Mouse (Mus musculus) limb, embryonic 15.5 days (tissue): ENCODE measurements at regions not wholly inside any gene's neighbourhood (a gene's known extent, or its start where the extent isn't known, plus 50 kb on each side); places are given as distances from the start of the nearest gene placed in this dataset.

Experiments
- ATAC-seq: fragments of 200-750 bp; cut with Nextera tagmentation; 2 replicates; pipeline ENCODE4 v1.8.0; 2017; ENCODE audit warnings: low read depth, moderate TSS enrichment; ENCODE audit not compliant: insufficient number of reproducible peaks, low FRiP score, low TSS enrichment
- H3K27ac ChIP-seq: fragments of 300-500 bp; sonication (generic); 2 replicates; pipeline ENCODE4 v1.5.1; 2015; ENCODE audit warnings: moderate library complexity, mild to moderate bottlenecking, inconsistent platforms
- H3K27me3 ChIP-seq: fragments of 300-500 bp; sonication (generic); 2 replicates; pipeline ENCODE4 v1.6.1; 2015; ENCODE audit warnings: inconsistent platforms
- H3K36me3 ChIP-seq: fragments of 300-500 bp; sonication (generic); 2 replicates; pipeline ENCODE4 v1.6.1; 2015; ENCODE audit warnings: inconsistent platforms
- H3K4me1 ChIP-seq: fragments of 300-500 bp; sonication (generic); 2 replicates; pipeline ENCODE4 v1.6.1; 2015; ENCODE audit warnings: inconsistent platforms
- H3K4me2 ChIP-seq: fragments of 300-500 bp; sonication (generic); 2 replicates; pipeline ENCODE4 v1.6.1; 2015; ENCODE audit warnings: mild to moderate bottlenecking, inconsistent platforms
- H3K4me3 ChIP-seq: fragments of 300-500 bp; sonication (generic); 2 replicates; pipeline ENCODE4 v1.5.1; 2015; ENCODE audit warnings: mild to moderate bottlenecking, inconsistent platforms
- H3K9ac ChIP-seq: fragments of 300-500 bp; sonication (generic); 2 replicates; pipeline ENCODE4 v1.6.1; 2015; ENCODE audit warnings: inconsistent platforms
- H3K9me3 ChIP-seq: fragments of 300-500 bp; sonication (generic); 2 replicates; pipeline ENCODE4 v1.6.1; 2016; ENCODE audit warnings: inconsistent platforms
- WGBS: fragments of 180-500 bp; shearing (Covaris S2); methylation state at CpG from one replicate; pipeline ENCODE4 v1.1.7; 2015; 5-methylcytosine and 5-hydroxymethylcytosine counted together

DNA sequence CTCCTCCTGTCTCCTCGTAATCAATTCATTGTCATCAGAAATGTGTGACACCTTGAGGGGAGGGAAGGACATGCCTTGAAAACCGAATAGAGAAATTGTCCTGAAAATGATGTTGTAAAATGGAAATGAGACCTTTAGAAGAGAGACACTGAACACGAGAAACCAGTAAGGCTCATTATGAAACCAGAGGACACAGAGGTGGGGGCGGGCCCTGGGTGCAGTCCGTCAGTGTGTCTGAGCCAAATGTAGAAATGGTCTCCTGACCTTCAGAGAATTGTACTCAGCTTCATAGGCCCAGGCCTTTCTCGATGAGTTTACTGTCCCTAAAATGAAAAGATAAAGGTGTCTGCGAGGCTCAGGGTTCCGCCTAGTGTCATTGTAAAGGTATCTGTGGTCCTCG lies 89.0 kb downstream of the Dad1 start:
- Histone ChIP-seq H3K36me3 (no peaks in the 10 kb centered on the region), H3K27me3 (no peaks in the 10 kb centered on the region), H3K4me1 (peaks cover 12% of the 10 kb centered on the region; the same call in 1 of the 2 replicates), H3K4me2 (no peak overlapping the region), H3K9ac (no peak overlapping the region), H3K9me3 (no peaks in the 10 kb centered on the region), H3K27ac (no peak overlapping the region), H3K4me3 (no peak overlapping the region)
- no peak for ATAC-seq
- WGBS = 79% methylated on average over 9 of the region's 9 CpGs

DNA sequence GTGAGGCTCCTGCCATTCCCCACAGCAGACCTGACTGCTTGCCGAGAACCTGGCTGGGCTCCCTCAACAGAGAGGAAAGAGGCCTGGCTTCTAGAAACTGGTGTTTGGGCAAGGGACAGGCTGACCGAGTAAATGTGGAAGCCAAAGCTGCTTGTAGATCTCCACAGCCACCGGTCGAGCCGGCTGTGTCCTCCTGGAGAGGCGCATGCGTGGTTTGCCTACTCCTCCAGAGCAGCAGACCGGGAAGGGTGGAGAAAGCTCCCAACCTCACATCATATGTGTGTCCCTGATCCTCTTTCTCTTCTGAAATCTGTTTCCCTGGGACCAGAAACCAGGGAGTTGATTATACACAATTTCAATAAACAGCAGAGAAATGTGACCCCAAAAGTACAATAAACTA lies 92.0 kb downstream of the Dad1 start:
- H3K4me2 ChIP-seq = no peak overlapping the region
- no peaks in the 10 kb centered on the region for H3K9me3 ChIP-seq
- ATAC-seq = no peak
- H3K27ac ChIP-seq = no peak overlapping the region
- 70% methylated on average over 8 of the region's 8 CpGs for WGBS
- no peaks in the 10 kb centered on the region for H3K27me3 ChIP-seq
- no peak overlapping the region for H3K4me3 ChIP-seq
- peaks cover 12% of the 10 kb centered on the region; the same call in 1 of the 2 replicates for H3K4me1 ChIP-seq
- no peak overlapping the region for H3K9ac ChIP-seq
- no peaks in the 10 kb centered on the region for H3K36me3 ChIP-seq

GRCm38 (mm10) chr14:54161206-54161605 lies 92.7 kb downstream of the Dad1 start:
- 61% methylated on average over 7 of the region's 7 CpGs for WGBS

DNA sequence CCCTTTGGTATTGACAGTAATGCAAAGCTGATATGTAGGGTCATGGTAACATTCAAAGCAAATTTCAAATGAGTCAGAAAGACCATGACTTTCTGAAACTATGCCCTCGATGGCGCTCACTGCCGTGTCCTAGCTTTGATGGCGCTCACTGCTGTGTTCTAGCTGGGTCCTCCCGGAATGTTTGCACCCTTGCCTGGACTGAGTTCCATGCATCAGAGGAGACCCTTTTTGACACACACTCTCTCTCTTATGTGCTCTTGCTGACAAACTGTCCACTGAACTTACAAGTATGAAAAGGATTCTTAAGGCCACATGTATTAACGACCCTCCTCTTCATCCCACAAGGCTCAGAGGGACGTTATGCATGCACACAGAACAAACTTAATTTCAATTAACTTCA lies 94.1 kb downstream of the Dad1 start:
- no peak overlapping the region for H3K4me3 ChIP-seq
- H3K27ac ChIP-seq = no peak overlapping the region
- no peaks in the 10 kb centered on the region for H3K36me3 ChIP-seq
- no peak overlapping the region for H3K9ac ChIP-seq
- no peaks in the 10 kb centered on the region for H3K9me3 ChIP-seq
- 88% methylated on average over 7 of the region's 7 CpGs for WGBS
- H3K4me1 ChIP-seq = peaks cover 12% of the 10 kb centered on the region; the same call in 1 of the 2 replicates
- no peak for ATAC-seq
- no peak overlapping the region for H3K4me2 ChIP-seq
- no peaks in the 10 kb centered on the region for H3K27me3 ChIP-seq

More at GRCm38 (mm10) chr14:54161206-54161605, 92.7 kb downstream of the Dad1 start:
- Histone ChIP-seq H3K4me1 (peaks cover 12% of the 10 kb centered on the region; the same call in 1 of the 2 replicates), H3K9me3 (no peaks in the 10 kb centered on the region), H3K4me2 (no peak overlapping the region), H3K9ac (no peak overlapping the region), H3K4me3 (no peak overlapping the region), H3K27ac (no peak overlapping the region), H3K27me3 (no peaks in the 10 kb centered on the region), H3K36me3 (no peaks in the 10 kb centered on the region)
- no peak for ATAC-seq

DNA sequence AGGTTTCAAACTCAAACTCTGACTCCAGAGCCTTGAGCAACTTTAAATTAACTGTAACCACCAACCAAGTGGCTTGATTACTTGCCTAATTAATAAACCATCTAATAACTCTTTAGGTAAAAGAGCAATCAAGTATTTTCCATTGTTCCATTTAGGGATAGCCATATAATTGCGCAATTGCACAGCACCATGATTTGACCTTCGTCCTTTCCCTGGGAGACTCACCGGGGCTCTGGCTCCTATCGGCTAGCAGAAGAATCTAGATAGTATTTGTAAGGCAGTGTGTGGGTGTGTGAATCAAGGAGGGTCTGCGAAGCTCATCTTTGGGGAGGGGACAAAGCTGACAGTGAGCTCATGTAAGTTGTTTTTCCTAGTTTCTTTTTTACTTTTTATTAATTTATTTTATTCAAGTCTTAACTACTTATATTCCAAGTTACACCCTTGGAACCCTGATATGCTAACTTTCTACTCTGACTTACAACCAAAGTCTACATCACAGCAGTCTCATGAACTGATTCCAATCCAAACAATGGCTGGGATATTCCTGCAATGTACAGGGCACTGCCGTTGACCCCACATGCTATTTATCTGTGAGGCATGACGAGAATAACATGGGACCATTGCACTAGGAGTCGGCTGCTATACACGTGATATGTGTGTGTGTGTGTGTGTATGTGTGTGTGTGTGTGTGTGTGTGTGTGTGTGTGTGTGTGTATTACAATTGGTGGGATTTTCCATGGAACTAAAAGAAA lies 95.5 kb downstream of the Dad1 start:
- Histone ChIP-seq H3K9me3 (no peaks in the 10 kb centered on the region), H3K4me3 (no peak overlapping the region), H3K4me1 (peaks cover 12% of the 10 kb centered on the region; the same call in 1 of the 2 replicates), H3K9ac (no peak overlapping the region), H3K36me3 (no peaks in the 10 kb centered on the region), H3K27me3 (no peaks in the 10 kb centered on the region), H3K4me2 (no peak overlapping the region), H3K27ac (no peak overlapping the region)
- 89% methylated on average over 9 of the region's 9 CpGs for WGBS
- ATAC-seq = no peak

GRCm38 (mm10) chr14:54156536-54156935 lies 97.4 kb downstream of the Dad1 start:
- Histone ChIP-seq H3K4me1 (peaks cover 5% of the 10 kb centered on the region; the same call in 1 of the 2 replicates), H3K4me2 (no peak overlapping the region), H3K27me3 (no peaks in the 10 kb centered on the region), H3K9me3 (no peaks in the 10 kb centered on the region), H3K4me3 (no peak overlapping the region), H3K36me3 (no peaks in the 10 kb centered on the region), H3K9ac (no peak overlapping the region), H3K27ac (no peak overlapping the region)
- ATAC-seq = no peak
- 89% methylated on average over 6 of the region's 6 CpGs for WGBS

DNA sequence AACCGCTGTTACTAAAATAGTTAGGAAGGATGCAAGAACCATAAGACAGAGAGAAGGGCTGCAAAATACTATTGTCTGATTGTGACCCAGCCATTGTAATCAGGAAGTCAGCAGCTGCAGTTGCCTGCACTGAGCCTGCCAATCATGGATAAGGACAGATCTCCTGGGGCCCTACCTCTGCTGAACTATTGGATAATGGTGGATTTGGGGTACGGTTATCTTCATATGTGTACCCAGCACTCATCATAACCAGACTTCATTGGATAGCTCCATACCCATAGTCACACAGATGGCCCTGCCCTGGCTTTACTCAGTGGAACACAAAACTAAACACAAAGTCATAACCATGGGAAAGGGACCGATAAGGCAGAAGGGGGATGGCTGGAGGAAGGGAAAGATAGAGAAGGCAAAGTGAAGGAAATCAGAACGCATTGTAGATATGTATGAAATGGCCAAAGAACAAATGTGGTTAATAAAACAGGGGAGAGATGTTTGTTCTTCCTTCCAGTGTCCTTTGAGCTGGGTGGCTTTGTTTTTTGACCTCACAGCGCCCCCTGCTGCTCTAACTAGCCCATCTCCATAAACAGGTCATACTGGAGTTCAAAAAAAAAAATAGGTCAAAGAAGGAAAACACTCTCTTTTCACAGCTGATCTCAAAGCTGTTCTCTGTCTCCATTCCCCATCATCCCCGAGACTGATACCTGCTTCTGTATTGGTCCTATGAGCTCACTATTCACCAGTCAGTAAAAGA lies 101.2 kb downstream of the Dad1 start:
- H3K4me1 ChIP-seq = no peaks in the 10 kb centered on the region
- no peak for ATAC-seq
- no peaks in the 10 kb centered on the region for H3K9me3 ChIP-seq
- no peak overlapping the region for H3K27ac ChIP-seq
- H3K4me2 ChIP-seq = no peak overlapping the region
- WGBS = 50% methylated on average over 6 of the region's 6 CpGs
- H3K4me3 ChIP-seq = no peak overlapping the region
- no peaks in the 10 kb centered on the region for H3K27me3 ChIP-seq
- no peak overlapping the region for H3K9ac ChIP-seq
- H3K36me3 ChIP-seq = no peaks in the 10 kb centered on the region

GRCm38 (mm10) chr14:54151921-54152320 lies 102.0 kb downstream of the Dad1 start:
- Histone ChIP-seq H3K36me3 (no peaks in the 10 kb centered on the region), H3K4me3 (no peak overlapping the region), H3K27ac (no peak overlapping the region), H3K27me3 (no peaks in the 10 kb centered on the region), H3K4me2 (no peak overlapping the region), H3K9ac (no peak overlapping the region), H3K9me3 (no peaks in the 10 kb centered on the region), H3K4me1 (no peaks in the 10 kb centered on the region)
- no peak for ATAC-seq
- WGBS = 90% methylated on average over 2 of the region's 2 CpGs

- Histone ChIP-seq H3K27me3 (no peaks in the 10 kb centered on the region), H3K27ac (no peak overlapping the region), H3K4me2 (no peak overlapping the region), H3K9me3 (no peaks in the 10 kb centered on the region), H3K36me3 (no peaks in the 10 kb centered on the region), H3K9ac (no peak overlapping the region), H3K4me1 (peaks cover 4% of the 10 kb centered on the region; the same call in 1 of the 2 replicates), H3K4me3 (no peak overlapping the region)
- no peak for ATAC-seq
- WGBS = 74% methylated on average over 3 of the region's 3 CpGs
Observed at GRCm38 (mm10) chr14:54151272-54151671, 102.6 kb downstream of the Dad1 start.

DNA sequence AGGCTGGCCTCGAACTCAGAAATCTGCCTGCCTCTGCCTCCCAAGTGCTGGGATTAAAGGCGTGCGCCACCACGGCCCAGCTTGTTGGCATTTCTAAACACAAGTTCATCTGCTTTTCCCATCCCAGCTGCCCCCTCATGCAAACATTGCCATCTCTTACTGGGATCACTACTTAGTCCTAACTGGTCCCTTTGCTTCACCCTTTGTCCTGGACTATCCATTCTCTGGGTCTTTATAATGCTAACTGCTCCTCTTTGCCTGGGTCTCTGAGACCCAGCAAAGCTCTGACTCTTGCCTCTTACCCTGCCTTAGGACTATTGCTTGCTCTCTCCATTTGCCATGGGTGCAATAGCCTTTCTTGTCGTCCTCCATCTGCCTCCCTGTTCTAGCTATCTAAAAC lies 103.7 kb downstream of the Dad1 start:
- Histone ChIP-seq H3K4me1 (peaks cover 7% of the 10 kb centered on the region; the same call in 1 of the 2 replicates), H3K36me3 (no peaks in the 10 kb centered on the region), H3K4me2 (no peak overlapping the region), H3K27ac (no peak overlapping the region), H3K4me3 (no peak overlapping the region), H3K27me3 (no peaks in the 10 kb centered on the region), H3K9ac (no peak overlapping the region), H3K9me3 (no peaks in the 10 kb centered on the region)
- WGBS = 89% methylated on average over 5 of the region's 5 CpGs
- no peak for ATAC-seq

- no peak overlapping the region for H3K27ac ChIP-seq
- H3K4me1 ChIP-seq = peaks cover 7% of the 10 kb centered on the region; the same call in 1 of the 2 replicates
- H3K4me3 ChIP-seq = no peak overlapping the region
- no peaks in the 10 kb centered on the region for H3K9me3 ChIP-seq
- H3K36me3 ChIP-seq = no peaks in the 10 kb centered on the region
- WGBS = 94% methylated on average over 10 of the region's 10 CpGs
- H3K9ac ChIP-seq = no peak overlapping the region
- H3K4me2 ChIP-seq = no peak overlapping the region
- ATAC-seq = no peak
- no peaks in the 10 kb centered on the region for H3K27me3 ChIP-seq
Observed at GRCm38 (mm10) chr14:54148626-54149025, 105.3 kb downstream of the Dad1 start.

GRCm38 (mm10) chr14:54148121-54148520 lies 105.8 kb downstream of the Dad1 start:
- Histone ChIP-seq H3K27me3 (no peaks in the 10 kb centered on the region), H3K4me2 (no peak overlapping the region), H3K36me3 (no peaks in the 10 kb centered on the region), H3K4me3 (no peak overlapping the region), H3K9me3 (no peaks in the 10 kb centered on the region), H3K4me1 (peaks cover 7% of the 10 kb centered on the region; the same call in 1 of the 2 replicates), H3K9ac (no peak overlapping the region), H3K27ac (no peak overlapping the region)
- 92% methylated on average over 4 of the region's 4 CpGs for WGBS
- no peak for ATAC-seq
